Mouse (Mus musculus): ENCODE results near the gene Ssc5d. TPM values are rescaled to one million over a fixed set of nuclear protein-coding genes. Genes with fewer than 3 reads are reported as not detected.

Ssc5d gene
- polyA plus RNA-seq, 1 experiment from 2014 or later, result 2.2 TPM

DNA sequence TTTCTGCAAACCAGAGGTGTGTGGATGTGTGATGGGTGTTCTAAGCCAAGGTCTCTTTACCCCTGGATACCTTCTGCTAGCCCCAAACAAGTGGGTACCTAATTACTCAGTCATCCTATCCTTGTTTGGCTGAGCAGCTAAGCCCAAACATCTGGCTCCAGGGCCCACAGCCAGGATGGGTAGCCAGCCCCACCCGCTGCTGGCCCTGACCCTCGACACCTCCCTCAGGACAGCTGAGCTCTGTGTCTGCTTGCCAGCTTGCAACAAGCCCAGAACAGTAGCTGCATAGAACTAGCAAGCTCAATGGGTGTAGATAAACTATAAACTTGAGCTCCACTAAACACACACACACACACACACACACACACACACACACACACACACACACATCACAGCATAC, 22.3 kb downstream of the Ssc5d start:
- Histone ChIP-seq H3K4me2 (no peak overlapping the region), H3K9me3 (ENCODE audit: low read depth, low read length) (no peaks in the 10 kb centered on the region), H3K9ac (no peak overlapping the region), H3K36me3 (ENCODE audit: insufficient read depth) (no peaks in the 10 kb centered on the region), H3K4me1 (ENCODE audit: insufficient read depth) (no peaks in the 10 kb centered on the region), H3K4me3 (ENCODE audit: low read depth, low read length) (no peak overlapping the region), H3K27ac (ENCODE audit: low read depth) (no peak overlapping the region), H3K27me3 (ENCODE audit: insufficient read depth, low read length) (no peaks in the 10 kb centered on the region)
- TF ChIP-seq CTCF (IDR thresholded peaks at IDR 0.05; ENCODE audit: low read depth), result no peak
- DNase-seq (no peak), ATAC-seq (ENCODE audit: insufficient read depth) (no peak)
- WGBS, result 40% methylated on average over 2 of the region's 2 CpGs

DNA sequence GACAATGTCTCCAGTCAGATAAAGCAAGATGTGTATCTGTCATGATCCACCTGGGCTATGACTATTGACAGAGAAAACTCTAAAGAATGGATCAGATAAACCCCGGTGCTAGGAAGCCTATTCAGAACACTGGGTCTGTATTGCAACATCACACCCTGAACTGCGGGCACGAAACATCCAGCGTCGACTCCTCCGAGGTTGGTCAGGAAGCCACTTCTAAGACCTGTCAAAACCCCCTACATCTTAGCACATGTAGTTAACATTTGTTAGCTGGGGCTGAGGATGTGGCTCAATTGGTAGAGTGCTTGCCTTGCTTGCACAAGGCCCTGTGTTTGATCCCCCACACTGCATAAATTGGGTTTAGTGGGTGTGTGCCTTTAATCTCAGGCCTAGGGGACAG, 22.8 kb downstream of the Ssc5d start:
- Histone ChIP-seq H3K4me2 (no peak overlapping the region), H3K36me3 (ENCODE audit: insufficient read depth) (no peaks in the 10 kb centered on the region), H3K4me1 (ENCODE audit: insufficient read depth) (0 out of 2 replicates have a peak, but pooled peaks cover 1% of the 10 kb centered on the region), H3K4me3 (ENCODE audit: low read depth, low read length) (no peak overlapping the region), H3K27me3 (ENCODE audit: insufficient read depth, low read length) (no peaks in the 10 kb centered on the region), H3K9me3 (ENCODE audit: low read depth, low read length) (no peaks in the 10 kb centered on the region), H3K9ac (no peak overlapping the region), H3K27ac (ENCODE audit: low read depth) (no peak overlapping the region)
- ATAC-seq (ENCODE audit: insufficient read depth) (no peak), DNase-seq (no peak)
- 22% methylated on average over 6 of the region's 6 CpGs for WGBS
- no peak for TF ChIP-seq CTCF (IDR thresholded peaks at IDR 0.05; ENCODE audit: low read depth)

DNA sequence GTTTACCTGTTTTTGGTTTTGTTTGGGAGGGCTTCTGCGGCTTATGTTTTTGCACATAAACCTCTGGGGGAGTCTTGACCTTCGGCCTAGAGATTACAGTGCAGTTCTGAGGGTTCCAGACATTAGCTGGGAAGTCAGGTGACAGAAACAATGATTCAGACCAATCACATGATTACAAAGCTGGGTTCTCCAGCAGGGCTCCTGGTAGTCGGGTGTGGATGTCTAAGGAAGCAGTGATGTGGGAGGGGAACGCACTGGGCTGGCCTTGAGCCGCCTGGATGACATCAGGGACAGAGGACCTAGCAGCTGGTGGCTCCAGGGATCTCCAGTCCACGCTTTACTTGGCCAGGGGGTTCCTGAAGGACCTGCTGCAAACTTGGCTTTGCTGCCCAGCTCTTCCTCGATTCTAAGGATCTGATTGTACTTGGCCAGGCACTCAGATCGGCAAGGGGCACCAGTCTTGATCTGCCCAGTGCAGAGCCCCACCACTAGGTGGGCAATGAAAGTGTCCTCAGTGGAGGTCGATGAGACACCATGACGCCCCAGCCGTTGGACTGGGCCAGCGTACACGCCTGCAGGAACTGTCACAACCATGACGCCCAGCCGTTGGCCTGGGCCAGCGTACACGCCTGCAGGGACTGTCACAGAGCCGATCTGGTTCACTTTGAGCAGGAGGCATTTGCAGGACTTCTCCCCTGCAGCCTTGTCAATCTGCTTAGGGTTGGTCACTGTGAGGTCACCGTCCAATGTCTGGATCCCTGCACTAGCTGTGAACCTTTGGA, 25.2 kb downstream of the Ssc5d start:
- no peak overlapping the region for H3K4me2 ChIP-seq
- WGBS, result 82% methylated on average over 19 of the region's 19 CpGs
- no peak for ATAC-seq (ENCODE audit: insufficient read depth)
- no peaks in the 10 kb centered on the region for H3K9me3 ChIP-seq (ENCODE audit: low read depth, low read length)
- H3K4me1 ChIP-seq (ENCODE audit: insufficient read depth), result peaks cover 8% of the 10 kb centered on the region; the same call in 1 of the 2 replicates
- no peak for DNase-seq
- no peak overlapping the region for H3K9ac ChIP-seq
- H3K27ac ChIP-seq (ENCODE audit: low read depth), result no peak overlapping the region
- no peaks in the 10 kb centered on the region for H3K27me3 ChIP-seq (ENCODE audit: insufficient read depth, low read length)
- no peak for TF ChIP-seq CTCF (IDR thresholded peaks at IDR 0.05; ENCODE audit: low read depth)
- no peak overlapping the region for H3K4me3 ChIP-seq (ENCODE audit: low read depth, low read length)
- H3K36me3 ChIP-seq (ENCODE audit: insufficient read depth), result no peaks in the 10 kb centered on the region

GRCm38 (mm10) chr7:4953815-4954445, 28.3 kb downstream of the Ssc5d start:
- Histone ChIP-seq H3K4me1 (ENCODE audit: insufficient read depth) (peaks cover 8% of the 10 kb centered on the region; the same call in 1 of the 2 replicates), H3K4me2 (no peak overlapping the region), H3K9me3 (ENCODE audit: low read depth, low read length) (no peaks in the 10 kb centered on the region), H3K27me3 (ENCODE audit: insufficient read depth, low read length) (no peaks in the 10 kb centered on the region), H3K4me3 (ENCODE audit: low read depth, low read length) (no peak overlapping the region), H3K9ac (no peak overlapping the region; the same call in 1 of the 2 replicates), H3K27ac (ENCODE audit: low read depth) (no peak overlapping the region), H3K36me3 (ENCODE audit: insufficient read depth) (no peaks in the 10 kb centered on the region)
- ATAC-seq (ENCODE audit: insufficient read depth) (peak; percentile 85), DNase-seq (peak; percentile 76)
- WGBS, result 9% methylated on average over 10 of the region's 10 CpGs
- no peak for TF ChIP-seq CTCF (IDR thresholded peaks at IDR 0.05; ENCODE audit: low read depth)

DNA sequence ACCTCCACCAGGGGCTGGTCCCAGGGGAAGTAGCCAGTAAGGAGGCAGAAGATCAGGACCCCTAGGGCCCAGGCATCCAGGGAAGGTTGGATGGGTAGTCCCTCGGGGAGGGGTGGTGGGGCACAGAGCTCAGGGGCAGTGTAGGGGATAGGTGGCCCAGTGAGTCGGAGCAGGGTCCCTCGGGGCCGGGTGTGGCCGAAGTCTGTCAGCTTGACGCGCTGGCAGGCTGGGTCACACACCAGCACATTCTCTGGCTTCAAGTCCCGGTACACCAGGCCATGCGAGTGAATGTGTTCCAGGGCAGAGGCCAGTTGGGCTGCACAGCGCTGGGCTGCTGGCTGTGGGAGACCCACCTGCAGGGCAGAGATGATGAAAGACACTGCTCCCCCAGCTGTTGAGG, 31.8 kb downstream of the Ssc5d start:
- Histone ChIP-seq H3K4me3 (ENCODE audit: low read depth, low read length) (no peak overlapping the region), H3K36me3 (ENCODE audit: insufficient read depth) (no peaks in the 10 kb centered on the region)
- WGBS, result 78% methylated on average over 10 of the region's 10 CpGs

DNA sequence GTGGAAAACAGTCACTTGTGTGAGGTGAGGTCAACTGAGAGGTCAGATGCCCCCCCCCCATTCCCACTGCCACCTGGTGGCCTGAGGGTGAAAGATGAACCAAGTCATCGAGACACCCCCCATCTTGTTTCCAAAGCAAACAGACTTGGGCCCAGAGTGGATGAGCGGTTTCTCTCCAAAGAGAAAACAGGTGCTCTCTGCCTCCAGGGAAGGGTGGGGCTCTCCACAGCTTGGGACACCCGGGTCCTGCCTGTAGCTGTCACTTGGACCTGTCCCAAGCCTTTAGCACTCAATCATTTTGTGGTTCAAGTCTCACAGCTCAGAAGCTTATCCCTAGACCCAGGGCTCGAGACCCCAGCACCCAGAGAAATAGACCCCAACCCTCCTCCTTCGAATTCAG, 37.9 kb downstream of the Ssc5d start:
- ATAC-seq (ENCODE audit: insufficient read depth), result peak; percentile 41; the same call in 1 of the 2 replicates
- H3K9ac ChIP-seq, result no peak overlapping the region

More for the DNA sequence above, 31.8 kb downstream of the Ssc5d start:
- Histone ChIP-seq H3K27ac (ENCODE audit: low read depth) (no peak overlapping the region), H3K4me1 (ENCODE audit: insufficient read depth) (peaks cover 8% of the 10 kb centered on the region; the same call in 1 of the 2 replicates), H3K27me3 (ENCODE audit: insufficient read depth, low read length) (no peaks in the 10 kb centered on the region), H3K4me2 (no peak overlapping the region), H3K9ac (no peak overlapping the region), H3K9me3 (ENCODE audit: low read depth, low read length) (no peaks in the 10 kb centered on the region)
- no peak for ATAC-seq (ENCODE audit: insufficient read depth)
- no peak for DNase-seq
- TF ChIP-seq CTCF (IDR thresholded peaks at IDR 0.05; ENCODE audit: low read depth), result no peak

DNA sequence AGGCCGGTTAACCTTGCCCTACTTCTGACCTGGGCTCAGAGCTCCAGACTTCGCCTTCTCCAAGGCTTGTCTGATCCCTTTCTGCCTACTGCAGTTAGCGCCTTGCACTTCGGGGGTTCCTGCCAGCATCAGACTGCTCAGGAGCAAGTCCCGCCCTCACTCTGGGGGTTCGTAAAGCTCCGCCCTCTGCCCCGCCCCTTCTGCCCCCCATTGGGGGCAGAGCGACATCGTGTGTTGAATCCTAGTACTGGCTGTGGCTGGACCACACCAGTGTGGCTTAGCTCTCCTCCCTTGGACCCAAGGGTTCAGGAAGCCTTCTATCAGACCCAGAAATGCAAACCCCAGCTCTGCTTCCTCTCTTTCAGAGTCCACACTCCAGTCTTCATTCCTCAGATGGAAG, 38.7 kb downstream of the Ssc5d start, which contains the start of gene Sbk2:
Sbk2 (minus strand) TSS at position 135 of the 400 bp plus-strand sequence.
- H3K9ac ChIP-seq, result no peak within 1 kb of the TSS
- no peaks in the 10 kb centered on the region for H3K9me3 ChIP-seq (ENCODE audit: low read depth, low read length)
- peak; percentile 89 for DNase-seq
- H3K4me1 ChIP-seq (ENCODE audit: insufficient read depth), result no peaks in the 10 kb centered on the region
- peak; percentile 79 for TF ChIP-seq CTCF (IDR thresholded peaks at IDR 0.05; ENCODE audit: low read depth)
- ATAC-seq (ENCODE audit: insufficient read depth), result peak; percentile 89
- peak within 1 kb of the TSS; percentile 32; the same call in 1 of the 2 replicates for H3K4me2 ChIP-seq
- H3K27ac ChIP-seq (ENCODE audit: low read depth), result no peak within 1 kb of the TSS
- no peaks in the 10 kb centered on the region for H3K36me3 ChIP-seq (ENCODE audit: insufficient read depth)
- no peaks in the 10 kb centered on the region for H3K27me3 ChIP-seq (ENCODE audit: insufficient read depth, low read length)
- no peak within 1 kb of the TSS for H3K4me3 ChIP-seq (ENCODE audit: low read depth, low read length)
- 4% methylated on average over 10 of the region's 10 CpGs for WGBS

More for the DNA sequence above, 37.9 kb downstream of the Ssc5d start:
- WGBS, result 68% methylated on average over 5 of the region's 5 CpGs
- H3K4me3 ChIP-seq (ENCODE audit: low read depth, low read length), result no peak overlapping the region
- H3K27me3 ChIP-seq (ENCODE audit: insufficient read depth, low read length), result no peaks in the 10 kb centered on the region
- DNase-seq, result no peak
- H3K36me3 ChIP-seq (ENCODE audit: insufficient read depth), result no peaks in the 10 kb centered on the region
- no peak overlapping the region for H3K27ac ChIP-seq (ENCODE audit: low read depth)
- no peak for TF ChIP-seq CTCF (IDR thresholded peaks at IDR 0.05; ENCODE audit: low read depth)
- no peaks in the 10 kb centered on the region for H3K4me1 ChIP-seq (ENCODE audit: insufficient read depth)
- no peaks in the 10 kb centered on the region for H3K9me3 ChIP-seq (ENCODE audit: low read depth, low read length)
- H3K4me2 ChIP-seq, result no peak overlapping the region

All from lung, embryonic 14.5 days (tissue).